Mouse (Mus musculus) frontal cortex, adult (tissue): ENCODE results near the gene Supv3l1.

ENCODE experiments used
- ATAC-seq: cut with Nextera tagmentation; 2 replicates; pipeline ENCODE4 v1.9.2; 2017; ENCODE audit warnings: mild to moderate bottlenecking, moderate library complexity, mixed read lengths; ENCODE audit not compliant: low TSS enrichment

Gene Supv3l1

GRCm38 (mm10) chr10:62413606-62413982 lies 35.9 kb downstream of the Supv3l1 start:
- ATAC-seq, result no peak

GRCm38 (mm10) chr10:62412906-62413605 lies 36.5 kb downstream of the Supv3l1 start:
- 0 out of 2 replicates have a peak, but pooled peaks have one; percentile 6 for ATAC-seq

- ATAC-seq, result peak; percentile 75
Observed at GRCm38 (mm10) chr10:62411431-62412410, 37.8 kb downstream of the Supv3l1 start.

- peak; percentile 57 for ATAC-seq
Observed at GRCm38 (mm10) chr10:62410943-62411342, 38.6 kb downstream of the Supv3l1 start.

- ATAC-seq, result no peak
Observed at GRCm38 (mm10) chr10:62404901-62405300, 44.6 kb downstream of the Supv3l1 start.

- ATAC-seq, result peak; percentile 56; the same call in 1 of the 2 replicates
Observed at GRCm38 (mm10) chr10:62401641-62402111, 47.9 kb downstream of the Supv3l1 start.

GRCm38 (mm10) chr10:62383011-62383410 lies 66.5 kb downstream of the Supv3l1 start:
- no peak for ATAC-seq

- no peak for ATAC-seq
Observed at GRCm38 (mm10) chr10:62380936-62381335, 68.6 kb downstream of the Supv3l1 start.

GRCm38 (mm10) chr10:62379808-62380207 lies 69.7 kb downstream of the Supv3l1 start, which contains the start of gene Hk1:
TSS of gene Hk1 (minus strand) at chr10:62379908.
- ATAC-seq, result no peak
